Comparison of ENCODE assay signal across 8 mouse cellular contexts in genomic region chr9:31210749-31211689, GRCm38 (mm10). TPM values are rescaled to one million over a fixed set of nuclear protein-coding genes. Genes with fewer than 3 reads are reported as not detected.
DNase-seq lines count a peak whose midpoint lies in the region; ATAC-seq and TF ChIP-seq lines count a peak whose summit lies in the region.

No protein-coding gene starts in this region.

- WGBS in limb, embryonic 13.5 days, result under 1% methylated on average over 90 of the region's 93 CpGs
- WGBS in midbrain, embryonic 16.5 days, result under 1% methylated on average over 68 of the region's 93 CpGs
- 1% methylated on average over 87 of the region's 93 CpGs for WGBS in stomach, embryonic 14.5 days

- H3K36me3 ChIP-seq in limb, embryonic 13.5 days, result no peaks in the 10 kb centered on the region
- no peaks in the 10 kb centered on the region for H3K36me3 ChIP-seq in midbrain, embryonic 16.5 days (ENCODE audit: control insufficient read depth, insufficient read depth, low read length)
- H3K36me3 ChIP-seq in stomach, embryonic 14.5 days (ENCODE audit: control insufficient read depth, insufficient read depth, low read length), result no peaks in the 10 kb centered on the region

- peak overlapping the region; percentile 96 for H3K27ac ChIP-seq in cortical plate, adult 2 months (ENCODE audit: insufficient read depth, low read length)
- H3K27ac ChIP-seq in limb, embryonic 13.5 days, result peak overlapping the region; percentile 89
- H3K27ac ChIP-seq in midbrain, embryonic 16.5 days (ENCODE audit: low read length), result peak overlapping the region; percentile 95
- peak overlapping the region; percentile 85 for H3K27ac ChIP-seq in stomach, embryonic 14.5 days (ENCODE audit: low read length)

- no peak for TF ChIP-seq CTCF in cortical plate, adult 2 months (IDR thresholded peaks at IDR 0.05; ENCODE audit: extremely low read depth, insufficient read depth, low read length)

- H3K9ac ChIP-seq in limb, embryonic 13.5 days, result peak overlapping the region; percentile 94
- peak overlapping the region; percentile 90 for H3K9ac ChIP-seq in midbrain, embryonic 16.5 days (ENCODE audit: low read depth, low read length)
- peak overlapping the region; percentile 87 for H3K9ac ChIP-seq in stomach, embryonic 14.5 days (replicated peaks; ENCODE audit: low read depth, low read length)

- no peak for TF ChIP-seq POLR2A in cortical plate, adult 2 months (IDR thresholded peaks at IDR 0.05; ENCODE audit: extremely low read depth, insufficient read depth, low read length)

- H3K27me3 ChIP-seq in limb, embryonic 13.5 days, result no peaks in the 10 kb centered on the region
- no peaks in the 10 kb centered on the region for H3K27me3 ChIP-seq in midbrain, embryonic 16.5 days (ENCODE audit: control insufficient read depth, insufficient read depth, low read depth, low read length)
- no peaks in the 10 kb centered on the region for H3K27me3 ChIP-seq in stomach, embryonic 14.5 days (ENCODE audit: control insufficient read depth, insufficient read depth, low read length)

- ATAC-seq in inflammation-experienced regulatory T-cells, adult 6 months, result peak; percentile 23
- peak; percentile 63 for ATAC-seq in limb, embryonic 13.5 days (ENCODE audit: low FRiP score, low read depth)
- peak; percentile 77 for ATAC-seq in midbrain, embryonic 16.5 days
- peak; percentile 38; the same call in 1 of the 2 replicates for ATAC-seq in stomach, embryonic 14.5 days (ENCODE audit: insufficient number of reproducible peaks, insufficient read depth, low FRiP score, low read depth)

- H3K4me2 ChIP-seq in limb, embryonic 13.5 days (replicated peaks), result peak overlapping the region; percentile 93
- peak overlapping the region; percentile 94 for H3K4me2 ChIP-seq in midbrain, embryonic 16.5 days (ENCODE audit: low read length)
- peak overlapping the region; percentile 94 for H3K4me2 ChIP-seq in stomach, embryonic 14.5 days (replicated peaks; ENCODE audit: low read depth, low read length)

- peak overlapping the region; percentile 55 for H3K4me3 ChIP-seq in cortical plate, adult 2 months (ENCODE audit: insufficient read depth, low read length)
- peak overlapping the region; percentile 92 for H3K4me3 ChIP-seq in limb, embryonic 13.5 days
- H3K4me3 ChIP-seq in midbrain, embryonic 16.5 days (ENCODE audit: low read depth, low read length), result peak overlapping the region; percentile 95
- H3K4me3 ChIP-seq in stomach, embryonic 14.5 days (ENCODE audit: low read depth, low read length), result peak overlapping the region; percentile 97

- H3K4me1 ChIP-seq in cortical plate, adult 2 months (ENCODE audit: control insufficient read depth, insufficient read depth, low read length), result peaks cover 7% of the 10 kb centered on the region
- H3K4me1 ChIP-seq in limb, embryonic 13.5 days, result peaks cover 32% of the 10 kb centered on the region
- peaks cover 28% of the 10 kb centered on the region for H3K4me1 ChIP-seq in midbrain, embryonic 16.5 days (ENCODE audit: control insufficient read depth, insufficient read depth, low read length)
- H3K4me1 ChIP-seq in stomach, embryonic 14.5 days (ENCODE audit: control insufficient read depth, insufficient read depth, low read length), result peaks cover 13% of the 10 kb centered on the region

- H3K9me3 ChIP-seq in limb, embryonic 13.5 days, result no peaks in the 10 kb centered on the region
- no peaks in the 10 kb centered on the region for H3K9me3 ChIP-seq in midbrain, embryonic 16.5 days (replicated peaks; ENCODE audit: control insufficient read depth, low read length, poor library complexity, severe bottlenecking)
- no peaks in the 10 kb centered on the region for H3K9me3 ChIP-seq in stomach, embryonic 14.5 days (ENCODE audit: control insufficient read depth, low read depth, low read length)

- DNase-seq in urinary bladder, adult 2 months (ENCODE audit: low spot score), result peak; percentile 52
- no peak for DNase-seq in urinary bladder, postnatal 10 days (ENCODE audit: low spot score)
- DNase-seq in gastrocnemius, postnatal 10 days, result peak; percentile 57

RNA-seq across cellular contexts. Expression of gene Aplp2, which starts 0.6 kb away (rescaled TPM):
- polyA plus RNA-seq in urinary bladder, adult 2 months (2012; rRNA removed), result 943 and 1,034 TPM in 2 replicates
- polyA plus RNA-seq in cortical plate, adult 2 months (2012; rRNA removed), result 710 and 720 TPM in 2 replicates
- 100 to 1,000 TPM; 137 to 148 TPM for total RNA-seq in gastrocnemius, postnatal 10 days (2021)
- 100 to 1,000 TPM in 1 of 3 experiments, 10 to 100 TPM in 2; 65.4 to 108 (median 70.8) TPM for polyA plus RNA-seq in inflammation-experienced regulatory T-cells, adult 6 months (2017; shearing (Covaris generic))
- polyA plus RNA-seq in limb, embryonic 13.5 days (2015; fragmentation: Nextera tagmentation; extraction: Ambion mirVana), result 169 and 186 TPM in 2 replicates
- polyA plus RNA-seq in midbrain, embryonic 16.5 days (2015; fragmentation: Nextera tagmentation; extraction: Ambion mirVana), result 361 and 403 TPM in 2 replicates
- polyA plus RNA-seq in stomach, embryonic 14.5 days (2014; fragmentation: Nextera tagmentation; extraction: Ambion mirVana), result 292 and 302 TPM in 2 replicates

Comparison
In these comparisons a context has a peak if more than half of its experiments do, and no peak if none do; other contexts are left out.
1. ATAC-seq: peak in every context shown above with its lines; median percentile 77 in midbrain, embryonic 16.5 days; 63 in limb, embryonic 13.5 days; 38 in stomach, embryonic 14.5 days; 23 in inflammation-experienced regulatory T-cells, adult 6 months.